Mouse (Mus musculus): ENCODE data around the gene AB124611.

GRCm38 (mm10) chr9:21536501-21536900, 10.5 kb downstream of the AB124611 start:
- TF ChIP-seq CTCF (IDR thresholded peaks at IDR 0.05; ENCODE audit: low read depth): no peak
- TF ChIP-seq EP300 (IDR thresholded peaks at IDR 0.05; ENCODE audit: low read depth): no peak
